Mouse (Mus musculus) heart, adult 2 months (tissue): ENCODE measurements around the gene Slc35b1. TPM values are rescaled to one million over a fixed set of nuclear protein-coding genes. Genes with fewer than 3 reads are reported as not detected.
"Not testable (repeated sequence)": the region's sequence is repeated elsewhere in the genome, so short reads cannot be mapped to it uniquely, and the experiment has no call there.

ENCODE experiments used
- DNase-seq, 2 experiments: peaks; one replicate each; pipeline ENCODE4 v3.0.0; 2021
- H3K27ac ChIP-seq: fragments of 200-600 bp; 2 replicates; pipeline ENCODE4 v1.8.1; 2022
- H3K27me3 ChIP-seq: fragments of 200-500 bp; 2 replicates; pipeline ENCODE4 v1.6.1; 2012; ENCODE audit warnings: mild to moderate bottlenecking, low read length, inconsistent platforms, mixed read lengths; ENCODE audit not compliant: control insufficient read depth, insufficient read depth
- H3K36me3 ChIP-seq: fragments of 200-500 bp; 2 replicates; pipeline ENCODE4 v1.6.1; 2012; ENCODE audit warnings: low read length, inconsistent platforms; ENCODE audit not compliant: control insufficient read depth, insufficient read depth
- H3K4me1 ChIP-seq: fragments of 200-500 bp; 2 replicates; pipeline ENCODE4 v1.6.1; 2011; ENCODE audit warnings: low read length; ENCODE audit not compliant: control insufficient read depth, insufficient read depth
- H3K4me3 ChIP-seq: fragments of 200-600 bp; 2 replicates; pipeline ENCODE4 v1.8.1; 2022
- H3K79me2 ChIP-seq: fragments of 200-500 bp; replicated peaks from 2 replicates; pipeline ENCODE4 v1.6.1; 2012; ENCODE audit warnings: mild to moderate bottlenecking, inconsistent platforms, low read length, moderate library complexity, mixed read lengths; ENCODE audit not compliant: control insufficient read depth, insufficient read depth
- H3K9ac ChIP-seq: fragments of 200-500 bp; 2 replicates; pipeline ENCODE4 v1.6.1; 2012; ENCODE audit warnings: low read depth, mild to moderate bottlenecking, control low read depth, inconsistent platforms, low read length, mixed read lengths
- CTCF ChIP-seq: fragments of 200-600 bp; IDR thresholded peaks from 2 replicates; pipeline ENCODE4 v1.8.1; 2022; ENCODE audit warnings: antibody characterized with exemption, mild to moderate bottlenecking, moderate library complexity
- EP300 ChIP-seq: fragments of 200-500 bp; IDR thresholded peaks from 2 replicates; pipeline ENCODE4 v1.6.1; 2011; ENCODE audit warnings: low read depth, low read length, control low read depth; ENCODE audit not compliant: insufficient read depth
- POLR2A ChIP-seq: fragments of 200-500 bp; IDR thresholded peaks from 2 replicates; pipeline ENCODE4 v1.6.1; 2011; ENCODE audit warnings: mild to moderate bottlenecking, low read depth, low read length, control low read depth; ENCODE audit not compliant: insufficient read depth
- WGBS: fragments of 180-500 bp; shearing (Covaris S2); methylation state at CpG from one replicate; pipeline ENCODE4 v1.1.7; 2018; 5-methylcytosine and 5-hydroxymethylcytosine counted together
- intact Hi-C: fragments of 180-260 bp; cut with DNase I; formaldehyde crosslinking; loops from one replicate; pipeline ENCODE4 v1.15.1; 2025
- polyA plus RNA-seq: library from polyadenylated mRNA; depleted of rRNA; stranded (reverse); fragments of >200 nt; gene quantifications from 2 replicates; pipeline ENCODE4 v1.2.3, GENCODE M21; 2012
- total RNA-seq, 2 experiments: library from RNA; stranded (reverse); gene quantifications; 2 replicates each; pipeline ENCODE4 v1.2.3; 2021

Slc35b1 gene
- total and polyA plus RNA-seq, 3 experiments: 34.2 to 47.2 (median 41.3) TPM

GRCm38 (mm10) chr11:95403382-95404340 lies 19.2 kb downstream of the Slc35b1 start:
- 74% methylated on average over 16 of the region's 16 CpGs for WGBS
- Histone ChIP-seq H3K27ac (peak overlapping the region; percentile 89), H3K4me3 (no peak overlapping the region), H3K4me1 (peaks cover 11% of the 10 kb centered on the region), H3K27me3 (no peaks in the 10 kb centered on the region), H3K79me2 (no peaks in the 10 kb centered on the region), H3K36me3 (0 out of 2 replicates have a peak, but pooled peaks cover 2% of the 10 kb centered on the region), H3K9ac (no peak overlapping the region)
- DNase-seq: peak; percentile 9 to 15
- TF ChIP-seq POLR2A (no peak), CTCF (no peak), EP300 (no peak)
- intact Hi-C loops: loop anchor here (1.0 kb wide), 1 partner anchor 10 kb away; no protein-coding TSS in a partner anchor

- WGBS: 7% methylated on average over 4 of the region's 4 CpGs
- Histone ChIP-seq H3K4me1 (peaks cover 11% of the 10 kb centered on the region), H3K79me2 (no peaks in the 10 kb centered on the region), H3K36me3 (0 out of 2 replicates have a peak, but pooled peaks cover 2% of the 10 kb centered on the region), H3K27ac (no peak overlapping the region), H3K9ac (no peak overlapping the region), H3K27me3 (no peaks in the 10 kb centered on the region), H3K4me3 (no peak overlapping the region)
- peak in 1 of 2 experiments; percentile 15 for DNase-seq
- intact Hi-C loops: no loop called here
- no peak for TF ChIP-seq EP300
- TF ChIP-seq CTCF: no peak
- no peak for TF ChIP-seq POLR2A
These were observed 21.3 kb downstream of the Slc35b1 start for GRCm38 (mm10) chr11:95405771-95406170.

- H3K4me3 ChIP-seq, H3K79me2 ChIP-seq, H3K36me3 ChIP-seq, H3K27me3 ChIP-seq, H3K27ac ChIP-seq, DNase-seq, H3K9ac ChIP-seq, intact Hi-C loops: not testable (repeated sequence)
- peaks cover 11% of the 10 kb centered on the region for H3K4me1 ChIP-seq
- WGBS: 84% methylated on average over 5 of the region's 5 CpGs
These were observed 21.9 kb downstream of the Slc35b1 start for GRCm38 (mm10) chr11:95406398-95406797.

- TF ChIP-seq POLR2A (no peak), EP300 (no peak), CTCF (no peak)
- Histone ChIP-seq H3K4me1 (peaks cover 2% of the 10 kb centered on the region), H3K27ac (no peak overlapping the region), H3K79me2 (no peaks in the 10 kb centered on the region), H3K9ac (no peak overlapping the region), H3K27me3 (no peaks in the 10 kb centered on the region), H3K36me3 (no peaks in the 10 kb centered on the region), H3K4me3 (no peak overlapping the region)
- WGBS: 79% methylated on average over 10 of the region's 10 CpGs
- intact Hi-C loops: no loop called here
- no peak for DNase-seq
These were observed 25.1 kb downstream of the Slc35b1 start for GRCm38 (mm10) chr11:95409450-95410112.

GRCm38 (mm10) chr11:95411453-95412013 lies 27.0 kb downstream of the Slc35b1 start:
- no peak for TF ChIP-seq EP300
- no peak for TF ChIP-seq POLR2A
- TF ChIP-seq CTCF: no peak
- intact Hi-C loops: no loop called here

More at GRCm38 (mm10) chr11:95411453-95412013, 27.0 kb downstream of the Slc35b1 start:
- no peak overlapping the region for H3K9ac ChIP-seq
- no peaks in the 10 kb centered on the region for H3K27me3 ChIP-seq
- DNase-seq: no peak
- peaks cover 6% of the 10 kb centered on the region for H3K4me1 ChIP-seq
- H3K27ac ChIP-seq: no peak overlapping the region
- 73% methylated on average over 6 of the region's 6 CpGs for WGBS
- no peak overlapping the region for H3K4me3 ChIP-seq
- H3K36me3 ChIP-seq: peaks cover 12% of the 10 kb centered on the region
- peaks cover 2% of the 10 kb centered on the region for H3K79me2 ChIP-seq
